Mouse (Mus musculus): ENCODE data around the gene Ykt6. TPM values are rescaled to one million over a fixed set of nuclear protein-coding genes. Genes with fewer than 3 reads are reported as not detected.
"Not testable (repeated sequence)": the region's sequence is repeated elsewhere in the genome, so short reads cannot be mapped to it uniquely, and the experiment has no call there.

Gene Ykt6
- polyA plus RNA-seq, 1 experiment from 2014 or later = 33.1 TPM

DNA sequence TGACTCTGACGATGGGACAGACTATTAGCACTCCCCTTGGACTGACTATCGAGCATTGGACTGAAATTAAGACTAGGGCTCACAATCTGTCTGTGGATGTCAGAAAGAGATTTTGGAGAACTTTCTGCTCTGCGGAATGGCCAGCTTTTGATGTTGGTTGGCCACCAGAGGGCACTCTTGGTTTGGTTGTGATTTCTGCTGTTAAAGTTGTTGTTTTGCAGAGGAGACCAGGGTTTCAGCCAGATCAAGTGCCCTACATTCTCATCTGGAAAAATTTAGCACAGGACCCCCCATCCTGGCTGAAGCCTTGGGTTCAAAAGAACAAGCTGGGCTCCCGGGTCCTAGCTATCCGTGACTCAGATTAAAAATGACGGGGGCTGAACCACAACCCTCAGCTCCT, 23.5 kb upstream of the Ykt6 start:
- not testable (repeated sequence) for H3K4me3 ChIP-seq (ENCODE audit: low read depth, low read length); ATAC-seq (ENCODE audit: low read depth); H3K27ac ChIP-seq (replicated peaks; ENCODE audit: low read depth, low read length); H3K36me3 ChIP-seq (ENCODE audit: control insufficient read depth, insufficient read depth, low read length); H3K4me1 ChIP-seq (ENCODE audit: control insufficient read depth, insufficient read depth, low read length); H3K4me2 ChIP-seq (ENCODE audit: low read depth, low read length); H3K9ac ChIP-seq (ENCODE audit: low read depth, low read length); DNase-seq (ENCODE audit: low spot score); H3K27me3 ChIP-seq (replicated peaks; ENCODE audit: control insufficient read depth, insufficient read depth, low read length)
- H3K9me3 ChIP-seq (ENCODE audit: control insufficient read depth, low read length) = peaks cover 10% of the 10 kb centered on the region; the same call in 1 of the 2 replicates
- WGBS = 81% methylated on average over 6 of the region's 6 CpGs

DNA sequence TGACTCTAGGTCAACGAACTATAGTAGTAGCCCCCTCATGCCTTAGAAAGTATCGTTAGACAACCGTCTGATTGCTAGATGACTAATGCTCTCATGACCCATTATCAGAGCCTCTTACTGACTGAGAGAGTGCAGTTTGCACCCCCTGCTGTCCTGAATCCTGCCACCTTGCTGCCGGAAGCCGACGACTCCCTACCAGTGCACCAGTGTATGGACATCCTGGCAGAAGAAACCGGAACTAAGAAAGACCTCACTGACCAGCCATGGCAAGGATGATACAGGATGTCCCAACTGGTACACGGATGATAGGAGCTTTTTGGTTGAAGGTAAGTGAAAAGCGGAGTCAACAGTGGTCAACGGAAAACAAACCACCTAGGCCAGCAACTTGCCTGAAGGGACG, 21.0 kb upstream of the Ykt6 start:
- not testable (repeated sequence) for H3K27me3 ChIP-seq (replicated peaks; ENCODE audit: control insufficient read depth, insufficient read depth, low read length); ATAC-seq (ENCODE audit: low read depth); H3K4me1 ChIP-seq (ENCODE audit: control insufficient read depth, insufficient read depth, low read length); H3K36me3 ChIP-seq (ENCODE audit: control insufficient read depth, insufficient read depth, low read length); DNase-seq (ENCODE audit: low spot score); H3K9ac ChIP-seq (ENCODE audit: low read depth, low read length); H3K4me3 ChIP-seq (ENCODE audit: low read depth, low read length); H3K9me3 ChIP-seq (ENCODE audit: control insufficient read depth, low read length); H3K27ac ChIP-seq (replicated peaks; ENCODE audit: low read depth, low read length); H3K4me2 ChIP-seq (ENCODE audit: low read depth, low read length)
- 90% methylated on average over 11 of the region's 11 CpGs for WGBS

DNA sequence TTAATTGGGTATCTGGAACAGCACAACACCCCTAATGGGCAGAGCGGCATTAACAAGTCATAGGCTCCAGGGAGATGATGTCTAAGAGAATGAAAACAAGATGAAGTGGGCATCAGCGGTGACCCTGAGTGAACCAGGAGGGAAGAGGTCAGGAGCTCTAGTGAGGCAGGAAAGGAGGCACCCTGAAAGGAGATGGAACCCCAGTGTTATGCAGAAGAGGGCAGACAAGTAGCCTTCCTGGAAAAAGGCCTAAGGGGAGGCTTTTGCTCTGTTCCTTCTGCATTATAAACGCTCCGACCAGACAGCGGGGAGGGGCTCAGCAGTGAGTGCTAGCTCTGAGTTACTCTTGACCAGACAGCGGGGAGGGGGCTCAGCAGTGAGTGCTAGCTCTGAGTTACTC, 12.5 kb upstream of the Ykt6 start:
- H3K27me3 ChIP-seq (replicated peaks; ENCODE audit: control insufficient read depth, insufficient read depth, low read length) = no peaks in the 10 kb centered on the region
- no peaks in the 10 kb centered on the region for H3K36me3 ChIP-seq (ENCODE audit: control insufficient read depth, insufficient read depth, low read length)
- ATAC-seq (ENCODE audit: low read depth) = no peak
- DNase-seq (ENCODE audit: low spot score) = no peak
- no peak overlapping the region for H3K4me3 ChIP-seq (ENCODE audit: low read depth, low read length)
- no peaks in the 10 kb centered on the region for H3K4me1 ChIP-seq (ENCODE audit: control insufficient read depth, insufficient read depth, low read length)
- no peaks in the 10 kb centered on the region for H3K9me3 ChIP-seq (ENCODE audit: control insufficient read depth, low read length)
- H3K4me2 ChIP-seq (ENCODE audit: low read depth, low read length) = no peak overlapping the region
- no peak overlapping the region for H3K9ac ChIP-seq (ENCODE audit: low read depth, low read length)
- 67% methylated on average over 6 of the region's 6 CpGs for WGBS
- H3K27ac ChIP-seq (replicated peaks; ENCODE audit: low read depth, low read length) = no peak overlapping the region

DNA sequence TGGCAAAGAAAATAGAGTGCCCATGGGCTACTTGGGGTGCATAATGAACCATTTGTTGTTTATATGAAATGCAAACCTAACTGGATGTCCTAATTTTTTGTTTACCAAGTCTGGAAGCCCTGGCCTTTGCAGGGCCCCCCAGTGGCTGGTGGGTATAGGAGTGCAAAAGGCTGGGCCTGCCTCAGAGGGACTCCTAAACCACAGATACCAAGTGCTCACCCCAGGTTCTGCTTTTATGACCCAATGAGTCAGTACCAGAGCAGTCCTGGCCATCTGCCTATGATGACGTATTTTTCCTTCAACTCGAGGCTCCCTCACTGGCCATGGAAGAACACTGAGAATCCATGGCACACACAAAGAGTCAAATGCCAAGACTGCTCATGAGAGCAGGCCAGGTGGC, 10.4 kb upstream of the Ykt6 start:
- Histone ChIP-seq H3K36me3 (ENCODE audit: control insufficient read depth, insufficient read depth, low read length) (no peaks in the 10 kb centered on the region), H3K4me3 (ENCODE audit: low read depth, low read length) (no peak overlapping the region), H3K4me1 (ENCODE audit: control insufficient read depth, insufficient read depth, low read length) (peaks cover 9% of the 10 kb centered on the region; the same call in 1 of the 2 replicates), H3K9me3 (ENCODE audit: control insufficient read depth, low read length) (no peaks in the 10 kb centered on the region), H3K4me2 (ENCODE audit: low read depth, low read length) (no peak overlapping the region), H3K27ac (replicated peaks; ENCODE audit: low read depth, low read length) (no peak overlapping the region), H3K27me3 (replicated peaks; ENCODE audit: control insufficient read depth, insufficient read depth, low read length) (no peaks in the 10 kb centered on the region), H3K9ac (ENCODE audit: low read depth, low read length) (no peak overlapping the region)
- DNase-seq (ENCODE audit: low spot score) = no peak
- 78% methylated on average over 2 of the region's 2 CpGs for WGBS
- no peak for ATAC-seq (ENCODE audit: low read depth)

- H3K4me2 ChIP-seq (ENCODE audit: low read depth, low read length) = no peak overlapping the region
- no peak overlapping the region for H3K4me3 ChIP-seq (ENCODE audit: low read depth, low read length)
- DNase-seq (ENCODE audit: low spot score) (no peak), ATAC-seq (ENCODE audit: low read depth) (no peak)
- no peak overlapping the region for H3K27ac ChIP-seq (replicated peaks; ENCODE audit: low read depth, low read length)
- H3K9ac ChIP-seq (ENCODE audit: low read depth, low read length) = no peak overlapping the region
- no peaks in the 10 kb centered on the region for H3K27me3 ChIP-seq (replicated peaks; ENCODE audit: control insufficient read depth, insufficient read depth, low read length)
- no peaks in the 10 kb centered on the region for H3K9me3 ChIP-seq (ENCODE audit: control insufficient read depth, low read length)
- H3K36me3 ChIP-seq (ENCODE audit: control insufficient read depth, insufficient read depth, low read length) = no peaks in the 10 kb centered on the region
- H3K4me1 ChIP-seq (ENCODE audit: control insufficient read depth, insufficient read depth, low read length) = peaks cover 9% of the 10 kb centered on the region; the same call in 1 of the 2 replicates
- WGBS = 45% methylated on average over 4 of the region's 4 CpGs
These were observed 7.7 kb upstream of the Ykt6 start for GRCm38 (mm10) chr11:5947796-5948195.

- Histone ChIP-seq H3K36me3 (ENCODE audit: control insufficient read depth, insufficient read depth, low read length) (no peaks in the 10 kb centered on the region), H3K4me3 (ENCODE audit: low read depth, low read length) (no peak overlapping the region), H3K9me3 (ENCODE audit: control insufficient read depth, low read length) (no peaks in the 10 kb centered on the region), H3K9ac (ENCODE audit: low read depth, low read length) (no peak overlapping the region), H3K4me2 (ENCODE audit: low read depth, low read length) (no peak overlapping the region), H3K27me3 (replicated peaks; ENCODE audit: control insufficient read depth, insufficient read depth, low read length) (no peaks in the 10 kb centered on the region), H3K27ac (replicated peaks; ENCODE audit: low read depth, low read length) (0 out of 2 replicates have a peak overlapping the region, but pooled peaks have one; percentile 11), H3K4me1 (ENCODE audit: control insufficient read depth, insufficient read depth, low read length) (peaks cover 9% of the 10 kb centered on the region; the same call in 1 of the 2 replicates)
- ATAC-seq (ENCODE audit: low read depth) (no peak), DNase-seq (ENCODE audit: low spot score) (no peak)
- 39% methylated on average over 10 of the region's 10 CpGs for whole genome bisulfite sequencing
These were observed 6.8 kb upstream of the Ykt6 start for GRCm38 (mm10) chr11:5948546-5949250.

DNA sequence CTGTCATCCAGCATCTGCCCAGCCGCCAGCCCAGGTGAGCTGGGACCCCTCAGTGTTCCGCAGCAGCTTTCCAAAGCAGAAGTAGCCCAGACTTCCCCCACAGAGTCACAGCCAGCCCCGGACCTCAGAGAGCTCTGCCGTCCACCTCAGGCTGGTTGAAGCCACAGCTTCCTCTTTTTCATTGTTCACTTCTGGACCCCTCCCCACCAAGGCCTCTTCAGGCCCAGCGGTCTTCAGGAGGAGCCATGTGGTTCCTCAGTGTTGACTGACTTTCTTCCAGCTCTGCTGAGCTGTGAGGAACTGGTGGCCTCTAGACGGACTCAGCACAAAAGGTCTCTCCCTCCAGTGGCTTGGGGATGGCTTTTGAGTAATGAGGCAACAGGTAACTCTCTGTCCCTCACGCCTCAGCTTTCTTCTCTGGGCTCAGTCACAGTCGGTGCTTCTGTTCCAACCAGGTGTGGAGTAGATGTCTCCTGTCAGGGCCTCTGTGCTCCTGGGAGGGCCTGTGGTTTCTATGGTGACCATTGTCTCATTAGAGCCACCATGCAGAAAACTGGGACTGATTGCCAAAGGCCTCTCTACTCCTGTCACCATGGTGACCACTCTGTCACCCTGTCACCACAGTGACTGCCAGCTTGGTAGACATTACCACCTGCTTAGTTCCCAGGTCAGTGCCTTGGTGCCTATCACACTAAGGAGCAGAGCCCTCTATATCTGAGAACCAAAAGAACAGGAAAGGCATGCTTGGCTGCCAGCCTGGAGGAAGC, 5.7 kb upstream of the Ykt6 start, which contains the start of gene Gck:
Gene Gck (minus strand): TSS at position 496 of the 767 bp plus-strand sequence.
- 61% methylated on average over 8 of the region's 8 CpGs for WGBS
- peak; percentile 59 for DNase-seq (ENCODE audit: low spot score)
- H3K9ac ChIP-seq (ENCODE audit: low read depth, low read length) = no peak within 1 kb of the TSS
- 0 out of 2 replicates have a peak within 1 kb of the TSS, but pooled peaks have one; percentile 11 for H3K27ac ChIP-seq (replicated peaks; ENCODE audit: low read depth, low read length)
- peaks cover 11% of the 10 kb centered on the region for H3K4me1 ChIP-seq (ENCODE audit: control insufficient read depth, insufficient read depth, low read length)
- ATAC-seq (ENCODE audit: low read depth) = peak; percentile 78
- H3K4me3 ChIP-seq (ENCODE audit: low read depth, low read length) = no peak within 1 kb of the TSS
- no peak within 1 kb of the TSS for H3K4me2 ChIP-seq (ENCODE audit: low read depth, low read length)
- H3K9me3 ChIP-seq (ENCODE audit: control insufficient read depth, low read length) = no peaks in the 10 kb centered on the region
- H3K36me3 ChIP-seq (ENCODE audit: control insufficient read depth, insufficient read depth, low read length) = no peaks in the 10 kb centered on the region
- H3K27me3 ChIP-seq (replicated peaks; ENCODE audit: control insufficient read depth, insufficient read depth, low read length) = no peaks in the 10 kb centered on the region

GRCm38 (mm10) chr11:5952501-5952900, 3.0 kb upstream of the Ykt6 start:
- DNase-seq (ENCODE audit: low spot score) = no peak
- Histone ChIP-seq H3K9ac (ENCODE audit: low read depth, low read length) (no peak overlapping the region), H3K27ac (replicated peaks; ENCODE audit: low read depth, low read length) (no peak overlapping the region), H3K9me3 (ENCODE audit: control insufficient read depth, low read length) (no peaks in the 10 kb centered on the region), H3K36me3 (ENCODE audit: control insufficient read depth, insufficient read depth, low read length) (0 out of 2 replicates have a peak, but pooled peaks cover under 1% of the 10 kb centered on the region), H3K4me2 (ENCODE audit: low read depth, low read length) (no peak overlapping the region), H3K4me3 (ENCODE audit: low read depth, low read length) (no peak overlapping the region), H3K4me1 (ENCODE audit: control insufficient read depth, insufficient read depth, low read length) (peaks cover 19% of the 10 kb centered on the region), H3K27me3 (replicated peaks; ENCODE audit: control insufficient read depth, insufficient read depth, low read length) (no peaks in the 10 kb centered on the region)
- WGBS = 74% methylated on average over 5 of the region's 5 CpGs
- no peak for ATAC-seq (ENCODE audit: low read depth)

Data from embryonic facial prominence, embryonic 14.5 days (tissue).